Mouse (Mus musculus): ENCODE data around the gene Oprd1.

Oprd1 gene

DNA sequence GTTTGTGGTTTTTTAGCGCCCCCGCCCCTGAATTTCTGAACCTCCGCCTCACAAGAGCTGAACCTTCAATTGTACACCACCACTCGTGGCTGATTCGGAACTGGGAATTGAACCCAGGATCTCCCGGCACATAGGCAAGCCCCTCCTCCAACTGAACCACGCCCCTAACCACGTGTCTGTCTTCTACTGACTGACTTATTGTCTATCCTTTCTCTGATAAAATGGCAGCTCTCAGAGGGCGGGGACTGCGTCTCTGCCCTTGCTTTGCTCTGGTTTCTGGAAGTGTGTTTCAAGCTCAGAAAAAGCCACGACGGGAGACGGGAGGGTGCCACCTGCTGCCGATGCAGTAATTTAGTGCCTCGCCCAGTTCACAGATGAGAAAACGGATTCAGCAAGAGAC, 10.4 kb downstream of the Oprd1 start:
- DNase-seq (ENCODE audit: low spot score): no peak

DNA sequence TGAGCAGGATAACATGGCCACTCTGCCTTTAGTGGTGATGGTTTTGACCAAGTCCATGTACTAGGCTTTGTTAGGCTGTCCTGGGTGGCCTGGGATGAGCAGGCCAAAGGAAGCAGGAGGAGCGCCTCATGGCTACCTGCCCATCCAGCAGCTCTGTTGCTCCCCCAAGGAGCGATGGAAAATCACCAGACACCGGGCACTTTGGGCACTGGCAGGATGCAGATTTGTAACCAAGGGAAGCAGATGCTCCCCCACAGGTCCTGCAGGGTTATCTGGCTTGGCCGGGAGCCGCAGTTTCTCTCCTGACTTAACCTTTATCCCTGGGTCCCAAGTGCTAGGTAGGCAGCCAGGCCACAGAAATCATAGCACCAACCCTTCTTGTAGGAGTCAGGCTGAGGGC, 10.9 kb downstream of the Oprd1 start:
- DNase-seq (ENCODE audit: low spot score): no peak

DNA sequence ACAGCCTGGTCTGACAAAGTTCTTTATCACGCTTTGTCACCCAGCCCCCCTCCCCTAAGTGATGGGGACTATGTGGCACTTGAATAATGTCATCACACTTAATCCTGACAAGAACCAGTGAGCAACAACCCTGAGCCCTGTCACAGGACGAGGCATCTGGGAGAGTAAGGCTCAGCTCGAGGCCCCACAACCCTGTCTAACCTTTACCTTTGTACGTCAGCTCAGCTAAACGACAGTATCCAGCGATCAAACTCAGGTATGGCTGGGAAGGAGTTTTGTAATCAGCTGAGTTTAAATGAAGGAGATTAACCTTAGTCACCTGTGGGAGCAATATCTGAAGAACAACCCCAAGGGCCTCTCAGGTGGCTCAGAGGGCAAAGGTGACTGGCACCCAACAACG, 12.0 kb downstream of the Oprd1 start:
- DNase-seq (ENCODE audit: low spot score): no peak

DNA sequence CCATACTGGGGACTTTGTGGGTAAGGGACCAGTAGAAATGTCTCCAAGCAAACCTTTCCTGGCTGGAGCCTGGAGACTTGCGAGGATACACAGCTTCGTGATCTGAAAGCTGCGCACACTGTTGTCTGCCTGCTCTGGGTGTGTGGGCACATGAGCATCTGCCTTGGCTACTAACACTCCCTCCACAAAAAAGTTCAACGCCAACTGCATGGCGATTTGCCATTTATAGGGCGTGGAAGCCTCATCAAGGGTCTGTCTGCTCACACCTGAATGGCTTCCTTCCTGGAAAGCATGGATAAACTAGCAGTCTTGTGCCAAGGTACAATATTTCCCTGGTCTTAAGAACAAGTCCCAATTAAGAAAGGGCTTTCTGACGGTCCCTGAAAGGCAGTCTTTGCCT, 12.5 kb downstream of the Oprd1 start:
- peak; percentile 27 for DNase-seq (ENCODE audit: low spot score)

DNA sequence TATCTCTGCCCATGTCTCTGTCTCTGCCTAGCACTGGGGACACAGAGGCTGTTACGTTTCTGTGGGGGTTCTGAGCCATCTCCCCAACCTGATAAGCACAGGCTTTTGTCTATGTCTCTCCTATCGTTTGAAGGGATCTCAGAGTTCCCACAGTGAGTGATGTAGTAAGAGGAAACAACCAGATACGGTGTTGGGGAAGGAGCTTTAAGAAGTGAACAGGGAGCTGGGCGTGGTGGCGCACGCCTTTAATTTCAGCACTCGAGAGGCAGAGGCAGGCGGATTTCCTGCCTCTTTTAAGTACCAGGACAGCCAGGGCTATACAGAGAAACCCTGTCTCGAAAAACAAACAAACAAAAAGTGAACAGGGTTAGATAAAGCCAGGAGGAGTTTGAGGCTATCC, 13.2 kb downstream of the Oprd1 start:
- DNase-seq (ENCODE audit: low spot score): no peak

DNA sequence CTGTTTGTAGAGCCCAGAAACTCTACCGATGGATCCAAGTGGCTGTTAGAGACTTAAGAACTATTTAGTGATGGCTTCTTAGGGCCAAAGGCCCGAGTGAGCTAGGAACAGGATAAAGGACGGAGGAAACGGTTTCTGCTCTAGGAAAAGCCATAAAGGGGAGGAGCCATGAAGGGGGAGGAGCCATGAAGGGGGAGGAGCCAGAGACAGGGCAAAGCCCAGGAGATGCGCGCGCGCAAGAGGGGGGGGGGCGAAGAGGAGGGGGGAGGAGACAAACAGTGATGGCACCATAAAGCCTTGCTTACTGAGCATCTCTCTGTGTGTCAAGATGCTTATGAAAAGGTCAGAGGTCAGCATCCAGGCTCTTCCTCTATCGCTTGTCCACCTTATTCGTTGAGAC, 13.6 kb downstream of the Oprd1 start:
- no peak for DNase-seq (ENCODE audit: low spot score)

DNA sequence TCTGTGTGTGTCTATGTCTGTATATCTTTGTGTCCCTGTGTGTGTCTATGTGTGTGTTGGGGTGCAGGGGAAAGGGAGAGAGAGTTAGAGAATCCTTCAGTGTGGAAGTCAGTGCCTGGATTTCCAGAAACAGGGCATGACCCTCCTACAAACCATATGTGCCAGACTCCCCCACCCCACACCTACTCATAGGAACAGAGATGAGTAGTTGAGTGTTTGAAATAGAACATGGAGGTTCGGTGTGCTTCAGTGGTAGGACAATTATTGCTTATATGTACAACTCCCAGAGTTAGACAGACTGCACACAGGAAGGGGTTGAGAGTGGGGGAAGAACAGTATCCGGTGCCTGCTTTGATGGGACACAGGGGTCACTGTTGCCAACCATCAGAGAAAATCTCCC, 14.2 kb downstream of the Oprd1 start:
- DNase-seq (ENCODE audit: low spot score): no peak

DNA sequence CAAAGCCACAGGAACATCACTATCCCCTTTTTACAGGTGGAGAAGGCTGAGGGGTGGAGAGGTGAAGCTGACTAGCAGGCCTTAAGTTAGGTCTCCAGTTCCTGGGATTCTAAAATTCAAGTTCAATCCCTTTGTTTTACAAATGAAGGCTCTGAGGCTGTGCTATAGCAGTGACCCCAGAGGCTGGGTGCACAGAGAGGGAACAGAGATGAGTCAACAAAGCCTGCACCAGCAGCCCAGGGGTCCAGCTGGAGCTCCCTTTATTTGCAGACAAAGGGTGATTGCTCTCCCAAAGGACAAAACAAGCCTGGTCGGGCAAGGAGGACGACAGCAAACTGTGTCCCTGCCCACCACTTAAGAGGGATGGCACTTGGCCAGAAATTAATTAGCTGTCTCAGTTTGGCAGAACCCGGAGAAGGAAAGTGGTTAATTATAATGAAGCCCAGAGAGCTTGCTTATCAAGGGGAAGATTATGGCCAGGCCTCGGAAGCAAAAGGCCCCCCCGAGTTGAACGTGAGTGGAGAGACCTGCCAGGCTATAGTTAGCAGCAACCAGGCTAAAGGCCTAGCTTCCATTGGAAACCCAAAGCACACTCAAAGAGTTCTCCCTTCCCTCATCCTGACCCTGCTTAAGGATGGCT, 15.2 kb downstream of the Oprd1 start:
- peak; percentile 35 for DNase-seq (ENCODE audit: low spot score)

DNA sequence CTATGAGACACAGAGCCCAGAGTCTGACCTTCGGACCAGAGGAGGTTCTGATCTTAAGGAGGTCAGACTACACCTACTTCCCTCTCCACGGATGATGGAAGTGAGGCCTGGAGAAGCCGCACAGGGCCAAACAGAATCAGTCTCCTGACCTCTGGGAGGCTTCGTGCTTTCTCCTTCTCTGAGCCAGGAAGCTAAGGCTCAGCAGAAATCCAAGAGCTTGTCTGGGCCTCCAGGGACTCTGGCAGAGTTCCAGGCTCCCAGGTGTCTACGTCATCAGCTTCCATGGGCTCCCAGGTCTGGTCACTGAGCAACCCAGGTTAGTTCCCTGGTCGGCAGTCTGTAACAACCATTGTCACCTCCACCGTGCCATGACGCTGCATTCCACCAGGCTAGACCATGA, 17.2 kb downstream of the Oprd1 start:
- DNase-seq (ENCODE audit: low spot score): no peak

DNA sequence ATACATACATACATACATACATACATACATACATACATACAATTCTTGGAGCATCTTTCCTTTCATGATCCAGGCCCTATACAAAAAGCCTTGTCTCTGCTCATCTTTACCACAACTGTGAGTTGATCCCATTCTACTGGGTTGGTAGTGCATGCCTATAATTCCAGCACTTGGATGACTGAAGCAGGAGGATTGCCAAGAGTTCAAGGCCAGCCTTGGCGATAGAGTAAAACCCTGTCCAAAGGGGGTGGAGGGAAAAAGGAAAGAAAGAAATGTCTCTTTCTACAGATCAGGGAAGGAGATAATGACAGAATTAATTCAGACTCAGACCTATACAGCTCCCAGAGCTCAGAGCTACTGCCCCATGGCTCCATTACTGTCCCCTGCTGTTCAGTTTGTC, 21.1 kb downstream of the Oprd1 start:
- no peak for DNase-seq (ENCODE audit: low spot score)

DNA sequence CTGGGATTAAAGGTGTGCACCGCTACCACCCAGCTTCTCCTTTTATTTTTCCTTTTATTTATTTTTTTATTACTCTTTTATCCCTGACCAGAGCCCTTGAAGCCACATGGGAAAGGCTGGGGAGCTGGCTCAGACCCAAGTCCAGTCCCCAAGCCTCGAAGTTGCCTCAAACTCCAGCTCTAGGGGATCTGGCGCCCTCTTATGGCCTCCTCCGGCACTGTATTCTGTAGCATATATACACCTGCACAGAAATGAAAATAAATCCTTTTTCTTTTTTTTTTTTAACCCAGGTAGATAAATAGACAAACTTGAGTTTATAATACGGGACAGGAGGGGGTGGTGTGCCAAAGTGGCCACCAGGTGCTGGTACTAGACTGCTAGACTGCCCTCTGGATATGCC, 22.6 kb downstream of the Oprd1 start:
- DNase-seq (ENCODE audit: low spot score): no peak

DNA sequence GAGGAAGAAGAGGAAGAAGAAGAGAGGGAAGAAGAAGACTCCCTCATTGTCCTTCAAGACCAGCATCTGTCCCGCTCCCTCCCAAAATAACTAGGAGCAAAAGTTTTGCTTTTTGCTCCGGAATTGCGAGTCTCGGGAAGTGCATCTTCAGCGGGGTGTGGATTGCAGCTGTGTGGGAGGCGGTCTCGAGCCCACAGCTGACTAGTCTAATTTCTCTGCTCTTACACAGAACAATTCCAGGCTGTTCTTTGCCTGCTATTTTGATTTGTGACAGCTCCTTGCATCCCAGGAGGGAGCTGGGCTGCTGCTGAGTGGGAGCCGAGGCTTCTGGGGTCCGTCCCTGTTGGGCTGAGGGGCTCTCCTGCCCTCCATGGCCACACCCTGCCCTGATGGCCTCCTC, 24.7 kb downstream of the Oprd1 start:
- no peak for DNase-seq (ENCODE audit: low spot score)

DNA sequence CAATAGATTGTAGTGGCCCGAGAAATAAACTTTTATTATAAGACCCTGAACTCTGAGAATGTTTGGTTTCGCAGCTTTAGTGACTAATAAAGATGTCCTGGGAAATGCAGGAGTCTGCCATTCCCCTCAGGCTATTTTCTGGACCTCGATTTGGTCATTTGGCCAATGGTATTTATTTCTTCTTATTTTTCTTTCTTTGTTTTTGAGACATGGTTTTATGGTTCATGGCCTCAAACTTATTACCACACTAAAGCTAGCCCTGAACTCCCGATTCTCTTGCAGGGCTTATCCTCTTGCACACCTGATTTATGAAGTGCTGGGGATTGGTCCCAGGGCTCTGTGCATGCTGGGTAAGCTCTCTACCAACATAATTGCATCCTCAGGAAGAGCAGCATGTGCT, 28.0 kb downstream of the Oprd1 start:
- DNase-seq (ENCODE audit: low spot score): no peak

DNA sequence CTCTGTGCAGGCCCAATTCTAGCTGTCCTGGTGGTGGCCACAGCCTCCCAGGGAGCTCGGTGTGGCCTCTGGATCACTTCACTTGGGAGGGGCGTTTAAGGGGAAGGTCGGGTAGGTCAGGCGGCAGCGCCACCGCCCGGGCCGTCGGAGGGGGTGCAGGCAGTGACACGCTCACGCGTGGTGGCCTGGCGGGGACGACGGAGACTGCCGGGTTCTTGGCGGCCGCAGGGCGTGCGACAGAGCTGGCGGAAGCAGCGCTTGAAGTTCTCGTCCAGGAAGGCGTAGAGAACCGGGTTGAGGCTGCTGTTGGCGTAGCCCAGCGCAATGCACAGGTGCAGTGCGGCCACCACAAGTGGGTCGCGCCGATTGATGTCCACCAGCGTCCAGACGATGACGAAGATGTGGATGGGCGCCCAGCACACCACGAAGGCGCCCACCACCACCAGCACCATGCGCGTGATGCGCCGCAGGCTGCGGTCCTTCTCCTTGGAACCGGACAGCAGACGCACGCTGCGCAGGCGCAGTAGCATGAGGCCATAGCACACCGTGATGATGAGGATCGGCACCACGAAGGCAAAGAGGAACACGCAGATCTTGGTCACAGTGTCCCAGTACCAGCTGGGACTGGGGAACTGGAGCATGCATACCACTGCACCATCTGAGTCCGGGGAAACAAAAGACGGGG, 30.7 kb downstream of the Oprd1 start:
- DNase-seq (ENCODE audit: low spot score): no peak

DNA sequence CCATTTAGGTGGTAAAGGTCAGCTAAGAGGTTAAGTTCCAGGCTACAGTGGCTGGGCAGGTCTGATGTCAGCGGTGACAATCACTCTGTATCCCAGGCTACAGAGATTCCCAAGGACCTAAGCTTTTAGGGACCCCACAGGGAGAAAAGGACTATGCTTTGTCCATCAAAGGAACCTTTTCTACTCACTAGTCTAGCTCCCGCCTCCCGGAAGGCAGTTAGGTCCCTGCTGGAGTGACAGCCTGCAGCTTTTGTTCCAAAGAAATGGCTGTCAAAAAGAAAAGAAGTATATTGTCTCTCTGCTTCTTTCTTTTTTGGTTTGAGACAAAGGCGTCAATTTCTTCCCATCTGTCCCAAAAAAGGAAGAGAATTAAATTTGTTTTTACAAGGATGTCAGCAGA, 33.1 kb downstream of the Oprd1 start:
- DNase-seq (ENCODE audit: low spot score): no peak

DNA sequence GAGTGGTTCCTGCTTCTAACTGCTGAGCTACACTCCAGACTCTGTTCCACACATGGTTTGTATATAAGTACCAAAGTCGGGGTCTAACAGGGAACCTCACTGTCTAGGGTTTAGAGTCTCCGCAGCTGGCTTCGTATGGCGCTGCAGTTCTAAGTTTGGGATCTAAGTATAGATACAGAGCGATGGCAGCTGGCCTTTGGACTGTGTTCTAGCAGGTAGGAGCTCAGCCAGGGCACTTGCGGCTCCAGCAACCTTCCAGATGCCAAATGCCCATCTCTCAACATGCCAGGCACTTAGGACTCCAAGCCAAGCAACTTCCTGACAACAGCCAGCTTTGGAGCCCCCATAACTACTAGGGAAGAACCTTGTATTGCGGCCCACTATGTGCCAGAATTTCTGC, 36.1 kb downstream of the Oprd1 start:
- no peak for DNase-seq (ENCODE audit: low spot score)

DNA sequence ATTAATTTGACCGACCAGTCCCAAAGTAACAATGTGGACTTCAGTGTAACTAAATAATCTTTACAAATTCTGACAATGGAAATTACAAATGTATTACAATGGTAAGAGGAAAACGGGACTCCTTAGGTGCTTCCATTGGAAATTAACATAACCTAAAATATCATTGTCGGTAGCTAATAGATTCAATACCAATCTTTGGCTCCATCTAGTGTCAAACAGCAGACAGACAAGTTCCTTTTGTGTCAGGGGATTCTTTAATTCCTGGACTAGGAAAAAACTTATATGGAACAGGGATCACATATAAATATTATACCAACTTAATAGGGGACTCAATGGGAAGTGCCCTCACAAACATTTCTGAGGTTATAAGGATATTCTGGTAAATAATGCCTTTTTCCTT, 43.1 kb downstream of the Oprd1 start:
- DNase-seq (ENCODE audit: low spot score): no peak

DNA sequence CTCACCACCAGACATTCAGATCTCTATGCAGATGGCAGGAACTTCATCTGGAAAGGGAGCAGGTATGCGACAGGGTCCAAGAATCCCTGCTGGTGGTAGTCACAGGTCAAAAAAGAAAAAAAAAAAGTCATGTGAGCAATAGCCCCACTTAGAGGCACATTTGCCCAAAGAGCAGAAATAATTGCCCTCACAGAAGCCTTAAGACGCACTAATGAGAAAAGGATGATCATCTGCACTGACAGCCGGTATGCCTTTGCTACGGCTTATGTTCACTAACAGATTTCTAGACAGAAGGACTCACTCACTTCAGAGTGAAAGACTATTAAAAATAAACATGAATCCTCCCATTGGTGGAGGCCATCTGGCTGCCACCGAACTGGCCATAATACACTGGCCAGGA, 44.7 kb downstream of the Oprd1 start:
- DNase-seq (ENCODE audit: low spot score): peak; percentile 31

DNA sequence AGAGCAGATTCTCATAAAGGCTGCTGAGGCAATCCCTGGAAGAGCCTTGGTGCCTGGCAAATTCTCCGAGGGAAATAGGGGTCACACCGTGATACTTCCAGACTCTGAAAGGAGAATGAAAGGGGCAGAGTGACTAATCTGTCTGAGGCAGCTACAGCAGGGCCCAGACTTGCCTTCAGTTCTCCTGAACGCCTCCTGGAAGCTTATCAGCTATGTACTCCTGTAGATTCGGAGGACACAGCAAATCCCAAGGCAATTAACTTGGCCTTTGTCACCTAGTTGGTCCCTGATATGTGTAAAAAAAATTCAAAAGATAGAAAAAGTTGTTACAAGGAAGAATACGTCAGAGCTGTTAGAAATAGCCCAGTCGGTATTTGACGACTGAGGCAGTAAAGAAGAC, 49.2 kb downstream of the Oprd1 start:
- no peak for DNase-seq (ENCODE audit: low spot score)

DNA sequence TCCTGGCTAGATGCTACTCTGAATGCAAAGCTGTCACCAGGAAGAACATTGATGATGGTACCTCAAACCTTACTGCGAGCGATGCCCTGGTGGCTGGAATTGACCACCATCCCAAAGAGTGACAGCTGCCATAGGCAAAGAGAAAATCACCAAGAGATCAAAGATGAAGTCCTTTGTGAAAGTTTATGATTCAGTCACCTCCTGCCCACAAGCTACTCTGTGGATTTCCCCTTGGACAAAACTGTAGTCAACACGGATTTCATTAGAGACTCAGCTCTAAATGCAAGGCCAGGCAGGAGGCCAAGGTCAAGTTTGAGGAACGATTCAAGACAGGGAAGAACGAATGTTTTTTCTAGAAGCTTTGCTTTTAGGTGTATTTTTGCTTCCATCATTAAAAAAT, 50.4 kb downstream of the Oprd1 start:
- DNase-seq (ENCODE audit: low spot score): no peak

DNA sequence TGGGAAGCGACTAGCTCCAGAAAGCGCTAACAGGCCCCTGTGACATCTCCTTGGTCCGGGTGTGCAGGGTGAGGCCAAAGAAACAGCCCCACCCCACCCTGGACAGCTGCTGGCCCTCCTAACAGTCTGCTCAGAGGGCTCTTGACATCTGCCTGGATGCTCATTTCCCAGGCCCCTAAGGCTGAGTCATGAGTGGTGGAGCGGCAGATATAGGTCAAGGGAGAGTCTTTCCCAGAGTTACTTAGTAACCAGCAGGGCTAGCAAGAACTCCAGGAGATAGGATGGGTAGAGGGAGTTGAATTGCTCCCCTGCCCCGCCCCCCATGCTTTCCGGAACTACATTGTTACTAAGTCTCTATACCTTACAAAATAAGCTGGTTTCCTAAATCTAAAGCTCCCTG, 51.1 kb downstream of the Oprd1 start:
- no peak for DNase-seq (ENCODE audit: low spot score)

DNA sequence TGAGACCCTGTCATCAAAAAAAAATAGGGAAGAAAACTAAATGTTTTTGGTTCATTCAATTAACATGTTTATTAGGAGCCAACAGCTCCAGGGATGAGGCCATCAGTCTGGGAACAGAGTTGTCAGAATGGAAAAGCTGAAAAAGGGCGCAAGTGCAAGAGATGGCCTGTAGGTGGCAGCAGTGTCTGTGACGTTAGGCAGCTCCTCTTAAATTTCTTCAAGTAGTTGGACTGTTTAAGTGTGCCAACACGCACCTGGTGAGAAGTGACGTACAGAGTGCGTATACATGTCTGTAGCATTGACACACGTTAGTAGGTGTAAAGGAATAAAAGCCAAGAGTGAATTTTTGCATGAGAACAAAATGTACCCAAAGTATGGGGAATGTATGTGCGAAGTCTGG, 55.4 kb downstream of the Oprd1 start:
- peak; percentile 52 for DNase-seq (ENCODE audit: low spot score)

DNA sequence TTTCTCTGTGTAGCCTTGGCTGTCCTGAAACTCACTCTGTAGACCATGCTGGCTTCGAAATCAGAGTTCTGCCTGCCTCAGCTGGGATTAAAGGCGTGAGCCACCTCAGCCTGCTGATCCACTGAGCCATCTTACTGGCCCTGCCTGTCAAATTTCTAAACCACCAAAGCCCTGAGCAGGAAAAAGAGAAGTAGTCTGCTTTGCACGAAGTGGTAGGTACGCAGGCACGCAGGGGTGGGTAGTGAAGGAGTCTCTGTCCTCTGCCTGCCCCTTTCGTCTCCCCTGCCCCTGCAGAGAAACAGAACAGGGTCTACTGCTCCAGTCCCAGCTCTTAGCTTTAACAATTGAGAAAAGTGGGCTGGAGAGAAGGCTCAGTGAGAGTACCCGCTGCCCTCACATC, 59.2 kb downstream of the Oprd1 start:
- DNase-seq (ENCODE audit: low spot score): no peak

DNA sequence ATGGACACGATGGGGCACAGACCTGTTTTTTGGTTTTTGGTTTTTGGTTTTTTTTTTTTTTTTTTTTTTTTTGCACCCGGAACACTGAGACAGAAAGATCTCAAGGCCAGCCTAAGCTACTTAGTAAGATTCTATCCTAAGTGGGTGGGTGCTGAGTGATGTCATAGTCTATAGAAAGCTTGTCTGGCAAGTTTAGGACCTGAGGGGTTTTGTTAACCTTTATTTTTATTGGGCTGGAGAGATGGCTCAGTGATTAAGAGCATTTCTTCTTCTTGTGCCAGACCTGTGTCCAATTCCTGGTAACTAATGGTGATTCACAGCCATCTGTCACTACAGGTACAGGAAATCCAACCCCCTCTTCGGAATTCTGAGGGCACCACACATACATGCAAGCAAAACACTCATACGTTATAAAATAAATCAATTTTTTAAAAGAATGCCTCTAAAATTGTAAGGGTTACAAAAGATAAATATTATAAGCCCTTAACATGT, 63.7 kb downstream of the Oprd1 start:
- no peak for DNase-seq (ENCODE audit: low spot score)
